Mouse (Mus musculus) ES-Bruce4 (cell line): ENCODE results near the gene Slc7a8. TPM values are rescaled to one million over a fixed set of nuclear protein-coding genes. Genes with fewer than 3 reads are reported as not detected.

Source experiments
- H3K27ac ChIP-seq: 2 replicates; pipeline ENCODE4 v1.5.1; 2012; ENCODE audit warnings: low read length, inconsistent platforms; ENCODE audit not compliant: insufficient read depth
- H3K27me3 ChIP-seq: 2 replicates; pipeline ENCODE4 v1.6.1; 2012; ENCODE audit warnings: mild to moderate bottlenecking, low read length, inconsistent platforms; ENCODE audit not compliant: control insufficient read depth, poor library complexity, insufficient read depth, severe bottlenecking
- H3K36me3 ChIP-seq: 2 replicates; pipeline ENCODE4 v1.6.1; 2012; ENCODE audit warnings: inconsistent platforms, mild to moderate bottlenecking, low read length, moderate library complexity; ENCODE audit not compliant: control insufficient read depth, poor library complexity, insufficient read depth, severe bottlenecking
- H3K4me1 ChIP-seq: one replicate; pipeline ENCODE4 v1.8.1; 2011; ENCODE audit warnings: low read length; ENCODE audit not compliant: control insufficient read depth, insufficient read depth
- H3K4me3 ChIP-seq: 2 replicates; pipeline ENCODE4 v1.5.1; 2011; ENCODE audit warnings: low read depth, mild to moderate bottlenecking, low read length
- H3K9ac ChIP-seq: 2 replicates; pipeline ENCODE4 v1.6.1; 2012; ENCODE audit warnings: low read depth, mild to moderate bottlenecking, inconsistent platforms; ENCODE audit not compliant: poor library complexity, severe bottlenecking
- H3K9me3 ChIP-seq: replicated peaks from 2 replicates; pipeline ENCODE4 v1.6.1; 2012; ENCODE audit warnings: mild to moderate bottlenecking, low read length, inconsistent platforms; ENCODE audit not compliant: control insufficient read depth, poor library complexity, insufficient read depth, severe bottlenecking
- CTCF ChIP-seq: IDR thresholded peaks from one replicate; pipeline ENCODE4 v1.8.1; 2011; ENCODE audit warnings: low read depth, low read length
- EP300 ChIP-seq: IDR thresholded peaks from 2 replicates; pipeline ENCODE4 v1.6.1; 2011; ENCODE audit warnings: low read depth, low read length; ENCODE audit not compliant: insufficient read depth
- POLR2A ChIP-seq: IDR thresholded peaks from one replicate; pipeline ENCODE4 v1.8.1; 2011; ENCODE audit warnings: low read length; ENCODE audit not compliant: insufficient read depth
- polyA plus RNA-seq: library from polyadenylated mRNA; stranded (reverse); fragments of >200 nt; gene quantifications from 2 replicates; pipeline ENCODE4 v1.2.4, GENCODE M21; 2011; ENCODE audit warnings: low read depth; ENCODE audit not compliant: missing spikeins, insufficient read depth, insufficient read length

Gene Slc7a8
- polyA plus RNA-seq, 1 experiment = 2.0 TPM

- Histone ChIP-seq H3K4me1 (peaks cover 2% of the 10 kb centered on the region), H3K9ac (no peak overlapping the region), H3K36me3 (no peaks in the 10 kb centered on the region), H3K27ac (no peak overlapping the region), H3K4me3 (no peak overlapping the region), H3K9me3 (no peaks in the 10 kb centered on the region), H3K27me3 (no peaks in the 10 kb centered on the region)
- TF ChIP-seq POLR2A (no peak), EP300 (no peak), CTCF (no peak)
Measured at GRCm38 (mm10) chr14:54756382-54756781, 25.4 kb downstream of the Slc7a8 start.

- H3K4me3 ChIP-seq = no peak overlapping the region
Measured at GRCm38 (mm10) chr14:54754602-54755018, 27.1 kb downstream of the Slc7a8 start.

GRCm38 (mm10) chr14:54753986-54754601, 27.7 kb downstream of the Slc7a8 start:
- H3K9me3 ChIP-seq = no peaks in the 10 kb centered on the region
- H3K9ac ChIP-seq = no peak overlapping the region
- no peaks in the 10 kb centered on the region for H3K36me3 ChIP-seq
- H3K4me1 ChIP-seq = peaks cover 2% of the 10 kb centered on the region
- H3K4me3 ChIP-seq = no peak overlapping the region
- TF ChIP-seq POLR2A (no peak), EP300 (no peak), CTCF (no peak)
- H3K27me3 ChIP-seq = no peaks in the 10 kb centered on the region
- no peak overlapping the region for H3K27ac ChIP-seq

More at GRCm38 (mm10) chr14:54754602-54755018, 27.1 kb downstream of the Slc7a8 start:
- Histone ChIP-seq H3K36me3 (no peaks in the 10 kb centered on the region), H3K27me3 (no peaks in the 10 kb centered on the region), H3K9ac (no peak overlapping the region), H3K27ac (no peak overlapping the region), H3K4me1 (peaks cover 2% of the 10 kb centered on the region), H3K9me3 (no peaks in the 10 kb centered on the region)
- no peak for TF ChIP-seq CTCF
- TF ChIP-seq POLR2A = no peak
- TF ChIP-seq EP300 = no peak

GRCm38 (mm10) chr14:54752938-54753337, 28.8 kb downstream of the Slc7a8 start:
- Histone ChIP-seq H3K27me3 (no peaks in the 10 kb centered on the region), H3K4me3 (no peak overlapping the region), H3K9me3 (no peaks in the 10 kb centered on the region), H3K4me1 (peaks cover 2% of the 10 kb centered on the region), H3K36me3 (no peaks in the 10 kb centered on the region), H3K27ac (no peak overlapping the region), H3K9ac (no peak overlapping the region)
- TF ChIP-seq POLR2A (no peak), EP300 (no peak), CTCF (no peak)

- Histone ChIP-seq H3K36me3 (no peaks in the 10 kb centered on the region), H3K4me1 (peaks cover 2% of the 10 kb centered on the region), H3K4me3 (no peak overlapping the region), H3K9ac (no peak overlapping the region), H3K9me3 (no peaks in the 10 kb centered on the region), H3K27ac (no peak overlapping the region), H3K27me3 (no peaks in the 10 kb centered on the region)
- TF ChIP-seq EP300 (no peak), CTCF (no peak), POLR2A (no peak)
Measured at GRCm38 (mm10) chr14:54751768-54752167, 30.0 kb downstream of the Slc7a8 start.

GRCm38 (mm10) chr14:54749238-54749637, 32.5 kb downstream of the Slc7a8 start:
- H3K9me3 ChIP-seq = no peaks in the 10 kb centered on the region
- H3K36me3 ChIP-seq = no peaks in the 10 kb centered on the region
- H3K27me3 ChIP-seq = no peaks in the 10 kb centered on the region
- no peak overlapping the region for H3K9ac ChIP-seq
- no peak overlapping the region for H3K4me3 ChIP-seq
- no peak overlapping the region for H3K27ac ChIP-seq
- TF ChIP-seq POLR2A = no peak
- H3K4me1 ChIP-seq = peaks cover 4% of the 10 kb centered on the region
